Mouse (Mus musculus): ENCODE measurements around the gene Reg3a.
"Not testable (repeated sequence)": the region's sequence is repeated elsewhere in the genome, so short reads cannot be mapped to it uniquely, and the experiment has no call there.

The Reg3a gene

DNA sequence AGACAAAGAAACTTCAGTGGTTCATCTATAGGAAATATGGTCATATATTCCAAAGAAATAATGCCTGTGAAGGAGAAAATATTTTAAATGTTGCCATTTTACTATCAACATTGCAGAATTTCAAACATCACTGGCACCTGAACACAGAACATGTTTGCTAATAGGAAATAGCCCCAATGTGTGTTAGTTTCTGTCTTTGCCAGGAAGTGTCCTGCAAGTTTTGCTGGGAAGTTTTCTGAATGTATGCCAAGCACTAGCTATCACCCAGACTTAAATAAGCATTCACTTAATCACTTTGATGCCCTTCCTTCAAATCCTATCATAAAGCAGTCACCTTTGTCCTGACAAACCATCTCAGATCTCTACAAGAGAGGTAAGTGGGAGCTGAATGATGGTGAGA lies at the start of gene Reg3a:
Gene Reg3a, plus strand, starts transcription at position 301 of the 400 bp plus-strand sequence.
- DNase-seq (ENCODE audit: low spot score in 2 of 2), result no peak

DNA sequence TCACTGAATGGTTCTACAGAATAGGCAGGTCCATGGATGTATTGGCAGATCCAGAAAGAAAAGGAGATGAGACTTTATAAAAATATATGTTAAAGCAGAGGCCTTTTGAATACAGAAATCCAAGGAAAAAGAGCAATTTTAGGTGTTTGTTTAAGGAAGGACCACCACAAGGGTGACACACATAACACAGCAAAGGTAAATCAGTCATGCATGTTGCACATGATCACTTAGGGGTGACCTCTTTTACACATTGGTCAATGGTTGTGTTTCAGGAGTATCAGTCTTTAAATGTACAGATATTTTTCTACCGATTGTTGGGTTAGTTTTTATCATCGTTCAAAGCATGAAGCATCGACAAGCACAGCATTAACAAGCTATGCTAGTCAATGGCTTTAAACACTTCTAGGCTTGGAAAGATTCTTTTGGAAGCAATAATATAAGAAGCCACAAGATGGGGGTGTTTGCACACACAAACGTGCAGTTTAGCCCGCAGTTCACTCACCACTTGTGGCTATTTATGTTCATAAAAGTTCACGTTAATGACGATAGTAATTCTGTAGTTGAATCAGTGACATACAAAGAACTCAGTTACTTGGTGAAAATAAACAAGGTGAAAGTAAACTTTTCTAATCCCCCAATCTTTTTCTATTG lies 48.5 kb upstream of the Reg3a start:
- DNase-seq (ENCODE audit: low spot score in 2 of 2), result no peak

DNA sequence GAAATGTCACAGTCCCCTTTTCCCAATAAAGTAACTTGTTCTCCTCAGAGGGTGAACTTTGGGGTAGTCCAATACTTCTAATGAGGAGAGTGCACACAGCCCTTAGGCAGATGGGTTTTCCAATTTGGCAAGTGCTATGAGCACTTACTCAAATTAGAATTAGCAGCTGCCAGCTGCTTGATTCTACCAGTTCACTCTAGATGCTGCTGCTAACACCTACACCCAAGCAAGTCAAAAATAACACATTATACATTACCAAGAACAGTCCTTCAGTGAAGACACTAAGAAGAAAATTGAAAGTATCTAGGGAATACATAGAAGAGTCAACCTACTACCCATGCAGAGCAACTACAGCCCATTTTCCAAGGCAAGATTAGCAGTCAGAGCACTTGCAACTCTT lies 40.2 kb upstream of the Reg3a start:
- no peak for DNase-seq (ENCODE audit: low spot score in 2 of 2)

DNA sequence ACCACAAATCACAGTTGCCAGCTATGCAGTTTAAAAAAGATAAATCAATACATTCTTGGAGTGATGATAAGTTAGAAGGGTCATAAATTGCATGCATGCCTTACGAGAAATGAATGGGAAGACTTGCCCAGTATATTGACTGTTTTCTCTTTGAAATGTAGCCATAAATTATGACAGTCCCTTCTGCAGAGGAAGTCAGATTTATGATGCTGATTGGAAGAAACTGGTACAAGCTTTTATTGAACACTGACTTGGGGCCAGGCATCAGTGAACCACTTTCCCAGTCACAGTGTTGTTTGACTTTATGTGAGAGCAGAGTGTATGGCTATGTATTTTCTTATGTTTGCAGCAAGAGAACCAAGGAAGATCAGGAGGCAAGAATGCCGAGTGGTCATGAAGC lies 38.8 kb upstream of the Reg3a start:
- DNase-seq (ENCODE audit: low spot score in 2 of 2), result no peak

DNA sequence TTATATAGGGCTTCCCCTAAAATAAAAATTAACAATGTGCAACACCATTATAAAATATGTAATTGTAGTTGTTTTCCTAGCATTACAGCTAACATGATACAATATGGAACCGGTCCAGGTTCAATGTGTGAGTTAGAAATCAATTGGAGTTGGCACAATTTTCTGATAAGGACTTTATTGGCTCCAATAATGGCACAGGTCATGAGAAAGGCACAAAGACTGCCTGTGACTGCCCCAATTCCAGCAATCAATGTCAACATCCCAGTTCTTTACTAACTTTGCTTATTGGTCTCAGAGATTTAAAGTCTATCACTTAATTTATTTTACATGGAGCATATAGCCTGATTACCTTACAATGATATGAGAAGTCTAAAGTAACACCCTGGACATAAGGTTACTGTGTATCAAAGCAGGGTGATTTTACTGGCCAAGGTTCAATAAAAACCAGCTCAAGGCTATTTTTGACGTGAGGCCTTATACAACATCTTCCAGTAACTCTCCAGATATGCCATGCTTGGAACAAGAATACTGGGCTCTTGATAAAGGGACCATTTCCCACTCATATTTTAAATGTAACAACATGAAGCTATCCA lies 18.4 kb upstream of the Reg3a start:
- DNase-seq (ENCODE audit: low spot score in 2 of 2), result no peak

DNA sequence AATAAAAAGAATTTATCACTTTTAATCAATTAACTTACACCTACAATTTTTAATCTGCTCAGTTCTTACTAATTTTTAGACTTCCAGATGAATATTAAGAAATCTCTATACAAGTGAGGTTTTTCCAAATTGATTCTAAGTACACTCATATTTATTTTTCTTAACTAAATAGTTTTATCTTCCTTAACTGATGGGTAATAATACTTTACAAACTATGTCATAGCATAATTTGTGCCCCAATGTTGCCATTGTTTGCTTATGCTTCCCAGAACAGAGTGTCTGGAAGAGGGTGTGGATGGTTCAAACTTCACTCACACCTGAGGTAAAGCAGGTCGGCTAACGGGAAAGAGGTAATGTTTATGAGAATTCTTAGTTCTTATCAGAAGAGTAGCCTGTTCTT lies 10.2 kb upstream of the Reg3a start, which contains the start of gene Reg3b:
Gene Reg3b, plus strand, starts transcription at position 301 of the 400 bp plus-strand sequence.
- DNase-seq (ENCODE audit: low spot score in 2 of 2), result no peak

DNA sequence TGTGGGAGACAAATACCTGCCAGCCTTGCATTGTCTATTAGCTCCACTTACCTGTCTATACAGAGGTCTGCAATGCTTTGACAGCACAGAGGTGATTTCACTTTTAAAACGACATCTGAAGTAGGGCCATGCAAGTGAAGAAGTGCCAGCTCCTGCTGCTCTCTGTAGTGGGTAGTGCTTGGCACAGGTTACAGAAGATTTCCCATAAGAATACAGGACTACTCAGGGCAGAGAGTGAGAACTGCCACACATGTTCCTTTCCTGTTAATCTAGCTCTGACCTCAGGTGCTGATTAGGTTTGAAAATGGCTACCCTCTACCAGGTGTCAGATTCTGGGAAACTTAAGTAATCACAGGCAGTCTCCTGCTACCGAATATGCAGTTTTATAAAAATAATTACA lies 1.7 kb upstream of the Reg3a start, which contains the start of gene Reg3d:
Gene Reg3d, minus strand, starts transcription at position 101 of the 400 bp plus-strand sequence.
- DNase-seq (ENCODE audit: low spot score in 2 of 2), result no peak

DNA sequence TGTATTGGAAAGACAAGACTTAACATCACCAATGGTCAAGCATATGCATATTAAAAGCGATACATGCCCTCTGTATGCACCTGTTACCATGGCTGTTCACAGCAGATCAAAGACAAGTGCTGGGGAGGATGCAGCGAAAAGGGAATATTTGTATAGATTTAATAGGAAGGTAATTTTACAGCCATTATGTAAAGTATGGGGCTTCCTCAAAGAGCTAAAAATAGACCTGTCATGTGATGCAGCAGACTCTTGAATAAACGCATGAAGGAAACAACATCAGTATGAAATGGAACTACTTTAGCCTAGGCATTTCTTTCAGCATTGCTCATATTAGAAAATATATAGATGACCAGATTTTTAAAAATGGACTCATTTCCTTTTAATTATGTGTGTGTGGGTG lies 5.1 kb downstream of the Reg3a start:
- no peak for DNase-seq (ENCODE audit: low spot score in 2 of 2)

DNA sequence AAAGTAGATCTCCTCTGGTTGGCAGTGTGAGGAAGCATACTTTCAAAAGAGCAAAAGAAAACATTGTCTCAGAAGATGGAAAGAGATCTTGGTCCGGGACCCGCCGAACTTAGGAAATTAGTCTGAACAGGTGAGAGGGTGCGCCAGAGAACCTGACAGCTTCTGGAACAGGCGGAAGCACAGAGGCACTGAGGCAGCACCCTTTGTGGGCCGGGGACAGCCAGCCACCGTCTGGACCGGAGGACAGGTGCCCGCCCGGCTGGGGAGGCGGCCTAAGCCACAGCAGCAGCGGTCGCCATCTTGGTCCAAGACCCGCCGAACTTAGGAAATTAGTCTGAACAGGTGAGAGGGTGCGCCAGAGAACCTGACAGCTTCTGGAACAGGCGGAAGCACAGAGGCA lies 14.8 kb downstream of the Reg3a start, which contains the start of gene Reg2:
Gene Reg2, plus strand, starts transcription at position 301 of the 400 bp plus-strand sequence.
- not testable (repeated sequence) for DNase-seq (ENCODE audit: low spot score in 2 of 2)

DNA sequence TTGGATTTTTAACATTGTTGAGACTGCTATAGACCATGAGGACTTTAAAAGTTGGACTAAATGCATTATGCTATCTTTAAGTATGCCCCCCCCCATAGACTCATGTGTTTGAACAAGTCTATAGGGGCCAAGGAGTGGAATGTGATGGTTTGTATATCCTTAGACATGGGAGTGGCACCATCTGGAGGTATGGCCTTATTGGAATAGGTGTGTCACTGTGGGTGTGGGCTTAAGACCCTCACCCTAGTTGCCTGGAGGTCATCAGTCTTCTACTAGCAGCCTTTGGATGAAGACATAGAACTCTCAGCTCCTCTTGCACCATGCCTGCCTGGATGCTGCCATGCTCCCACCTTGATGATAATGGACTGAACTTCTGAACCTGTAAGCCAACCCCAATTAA lies 41.9 kb downstream of the Reg3a start, which contains the start of gene Reg1:
Gene Reg1, plus strand, starts transcription at position 301 of the 400 bp plus-strand sequence.
- not testable (repeated sequence) for DNase-seq (ENCODE audit: low spot score in 2 of 2)

DNA sequence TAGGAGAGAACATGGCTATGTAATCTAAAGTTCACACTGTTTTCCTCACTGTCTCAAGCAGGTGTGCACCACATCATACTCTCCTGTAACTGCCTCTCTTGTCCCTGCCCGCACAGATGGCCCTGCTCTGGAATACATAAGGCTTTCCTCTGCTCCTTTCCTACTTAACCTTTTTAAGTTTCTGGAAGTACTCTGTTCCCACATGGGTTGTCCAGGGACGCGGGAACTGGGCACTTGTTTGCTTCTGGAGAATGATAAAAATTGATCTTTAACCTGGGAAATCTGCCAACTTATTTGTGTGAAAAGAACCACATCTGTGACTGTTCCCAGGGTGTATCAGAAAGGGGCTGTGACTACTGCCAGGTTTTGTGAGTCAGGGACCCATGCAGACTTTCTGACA lies 45.0 kb downstream of the Reg3a start:
- DNase-seq (ENCODE audit: low spot score in 2 of 2), result no peak

All from frontal cortex, postnatal 25 days (tissue).